Mouse (Mus musculus) v-Abl transformed pro-B cells (cell line): ENCODE results near the gene Zfp592.

Experiments used
- in situ Hi-C, 2 experiments: fragments of 400-800 bp; cut with MboI; formaldehyde crosslinking; loops; one replicate each; pipeline ENCODE4 v1.15.1; 2025; ENCODE audit not compliant: unreplicated experiment in 2 of 2

The Zfp592 gene

GRCm38 (mm10) chr7:80992631-80992979 is 876 bp upstream of the Zfp592 start:
- in situ Hi-C loops: no loop called here

- in situ Hi-C loops: no loop called here
These were observed 567 bp downstream of the Zfp592 start for GRCm38 (mm10) chr7:80993834-80994662.

DNA sequence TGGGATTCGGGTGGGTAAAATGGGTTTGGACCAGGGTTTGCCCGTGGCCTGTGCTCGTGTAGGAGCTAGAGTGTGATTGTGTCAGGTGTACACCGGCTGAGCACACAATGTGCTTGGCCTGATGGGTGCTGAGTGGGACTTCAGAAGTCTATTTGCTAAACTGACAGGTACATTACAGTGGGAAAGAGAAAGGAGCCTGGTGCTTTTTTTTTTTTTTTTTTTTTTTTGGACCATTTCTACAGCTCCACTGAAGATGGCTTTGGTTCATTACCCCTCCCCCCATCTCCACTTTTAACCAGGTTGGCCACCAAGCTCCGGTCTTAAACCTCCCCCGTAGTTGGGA is 1.2 kb downstream of the Zfp592 start:
- in situ Hi-C loops: no loop called here

DNA sequence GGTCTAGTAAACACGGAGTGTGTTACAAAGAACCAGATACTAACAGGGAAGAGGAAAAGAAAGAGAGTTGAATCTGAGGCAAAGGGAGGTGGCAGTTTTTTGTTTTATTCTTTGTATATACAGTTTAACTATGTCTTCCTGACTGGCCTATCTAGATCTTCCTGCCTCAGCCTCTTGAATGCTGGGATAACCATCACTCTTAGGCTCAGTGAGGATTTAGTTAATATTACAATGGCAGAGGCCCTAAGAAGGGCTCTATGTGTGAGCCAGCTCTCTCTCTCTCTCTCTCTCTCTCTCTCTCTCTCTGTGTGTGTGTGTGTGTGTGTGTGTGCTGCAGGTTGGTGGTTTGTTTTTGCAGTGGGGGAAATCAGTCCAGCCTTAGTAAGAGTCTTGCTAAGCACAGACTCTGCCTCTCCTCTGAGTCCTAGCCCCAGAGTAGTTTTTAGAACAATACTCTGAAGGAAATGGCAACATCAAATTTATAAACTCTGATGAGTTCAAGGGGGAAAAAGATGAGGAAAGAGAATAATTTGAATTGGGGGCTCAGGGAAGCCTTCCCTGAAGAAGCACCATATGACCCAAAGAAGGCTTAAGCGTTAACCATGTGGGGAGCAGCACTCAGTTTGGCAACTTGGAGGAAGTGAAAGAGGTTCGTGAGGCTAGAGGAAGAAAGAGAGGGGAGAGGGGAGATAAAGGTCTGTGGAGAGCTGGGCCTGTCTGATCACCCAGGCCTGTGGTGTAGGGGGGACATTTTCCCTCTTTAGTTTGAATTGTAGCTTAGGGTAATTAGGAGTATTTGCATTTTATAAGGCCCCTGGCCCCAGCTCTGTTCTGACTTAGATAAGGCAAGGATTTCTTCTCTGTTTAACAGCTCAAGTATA is 2.0 kb downstream of the Zfp592 start:
- in situ Hi-C loops: no loop called here

- in situ Hi-C loops: no loop called here
These were observed 4.3 kb downstream of the Zfp592 start for GRCm38 (mm10) chr7:80997776-80998175.

DNA sequence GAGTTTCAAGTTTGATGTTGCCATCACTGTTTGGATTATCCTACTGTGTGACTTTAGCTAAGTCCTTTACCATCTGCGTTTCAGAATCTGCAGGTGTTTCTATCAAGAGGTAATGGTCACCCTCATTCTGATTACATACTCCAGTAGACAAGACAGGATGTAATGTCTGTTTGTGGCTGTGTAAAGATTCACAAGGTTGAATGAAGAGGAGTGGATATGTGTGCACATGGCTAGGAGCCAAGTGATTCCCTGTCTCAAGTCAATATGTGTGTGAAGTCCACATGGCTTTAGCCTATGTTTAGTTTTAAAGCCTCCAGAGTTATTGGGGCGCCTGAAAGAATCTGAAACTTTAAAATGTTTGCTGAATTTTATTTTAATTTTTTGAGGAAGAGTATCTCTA is 6.1 kb downstream of the Zfp592 start:
- in situ Hi-C loops: no loop called here

- in situ Hi-C loops: no loop called here
These were observed 8.4 kb downstream of the Zfp592 start for GRCm38 (mm10) chr7:81001844-81002243.

DNA sequence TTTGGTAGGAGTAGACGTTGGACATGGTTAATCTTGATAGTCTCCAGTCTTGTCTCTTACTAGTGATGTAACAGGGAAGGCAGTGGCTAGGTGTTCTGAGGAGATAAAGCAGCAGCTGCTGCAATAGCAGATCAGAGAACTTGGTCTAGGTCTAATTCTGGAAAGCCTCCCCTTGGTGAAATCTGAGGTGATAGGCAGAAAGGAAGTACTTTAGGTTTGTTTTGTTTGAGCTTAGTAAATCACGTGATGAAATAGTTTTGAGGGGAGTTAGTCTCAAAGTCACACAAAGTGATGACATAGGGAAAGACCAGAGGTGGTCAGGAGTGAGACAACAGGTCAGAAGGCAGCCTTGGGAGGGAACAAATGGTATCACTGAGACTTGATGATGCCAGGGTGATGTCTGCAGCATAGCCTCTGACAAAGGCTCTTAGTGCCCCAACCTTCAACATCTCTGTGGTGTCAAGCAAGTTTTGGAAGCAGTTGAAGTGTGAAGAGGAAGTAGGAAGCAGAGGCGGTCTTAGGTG is 11.1 kb downstream of the Zfp592 start:
- in situ Hi-C loops: no loop called here

DNA sequence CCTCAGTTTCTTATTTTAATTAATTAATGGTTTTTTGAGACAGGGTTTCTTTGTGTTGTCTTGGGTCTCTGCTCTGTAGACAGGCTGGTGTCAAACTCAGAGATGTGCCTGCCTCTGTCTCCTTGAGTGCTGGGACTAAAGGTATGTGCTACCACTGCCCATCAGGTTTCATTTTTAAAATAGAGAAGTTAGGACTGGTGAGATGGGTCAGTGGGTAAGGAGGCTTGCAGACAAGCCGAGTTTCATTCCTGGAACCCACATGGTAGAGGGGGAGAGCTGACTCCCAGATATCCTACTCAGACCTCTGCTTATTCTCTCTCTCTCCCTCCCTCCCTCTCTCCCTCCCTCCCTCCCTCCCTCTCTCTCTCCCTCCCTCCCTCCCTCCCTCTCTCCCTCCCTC is 12.5 kb downstream of the Zfp592 start:
- in situ Hi-C loops: no loop called here

DNA sequence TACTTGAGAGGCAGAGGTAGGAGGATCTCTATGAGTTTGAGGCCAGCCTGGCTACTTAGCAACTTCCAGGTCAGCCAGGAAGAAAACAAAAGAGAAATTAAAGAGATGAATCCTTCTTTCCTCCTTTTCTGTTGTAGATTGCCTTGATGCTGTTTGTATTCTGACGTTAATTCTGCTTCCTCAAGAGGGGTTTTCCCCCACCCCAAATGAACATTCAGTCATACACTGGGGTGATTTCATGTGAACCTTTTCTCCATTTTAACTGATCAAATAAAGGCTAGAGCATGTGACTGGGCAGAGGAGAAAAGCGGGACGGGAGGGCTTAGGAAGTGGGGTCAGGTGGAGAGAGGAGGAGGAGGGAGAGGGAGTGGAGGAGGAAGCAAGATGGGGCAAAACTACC is 14.8 kb downstream of the Zfp592 start:
- in situ Hi-C loops: no loop called here

DNA sequence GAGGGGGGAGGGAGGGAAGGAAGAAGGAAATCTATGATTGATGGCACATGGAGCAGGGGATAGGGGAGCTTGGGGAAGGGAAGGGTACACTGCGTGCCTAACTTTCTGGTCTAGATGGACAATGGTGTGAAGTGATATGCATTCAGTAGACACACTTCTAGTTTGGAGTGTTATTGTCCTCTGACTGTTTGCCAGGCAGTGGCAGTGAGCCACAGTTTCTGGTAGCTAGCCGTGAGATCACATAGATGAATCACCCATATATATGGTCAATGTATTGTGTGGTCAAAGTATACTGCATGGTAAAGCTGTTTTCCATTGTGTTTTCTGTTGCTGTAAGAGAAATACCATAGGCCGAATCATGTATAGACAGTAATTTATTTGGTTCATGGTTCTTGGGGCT is 18.1 kb downstream of the Zfp592 start:
- in situ Hi-C loops: no loop called here

DNA sequence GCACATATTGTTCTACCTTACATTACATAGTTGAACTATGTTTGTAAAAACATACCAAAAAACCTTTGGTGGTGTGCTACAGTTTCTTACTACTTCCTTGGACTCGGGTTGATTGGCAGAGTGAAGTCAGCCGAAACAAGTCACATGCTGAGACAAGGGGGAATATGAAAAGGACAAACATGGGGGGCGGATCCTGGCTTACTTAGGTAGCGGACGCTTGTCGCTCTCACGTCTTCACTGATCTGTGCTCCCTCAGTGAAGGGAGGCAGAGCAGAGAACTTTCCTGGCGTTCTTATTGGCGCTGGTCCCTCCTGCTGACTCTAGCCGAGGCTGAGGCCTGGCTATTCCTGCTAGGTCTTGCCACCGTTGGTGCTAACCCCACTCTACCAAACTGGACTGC is 26.8 kb downstream of the Zfp592 start:
- in situ Hi-C loops: no loop called here

DNA sequence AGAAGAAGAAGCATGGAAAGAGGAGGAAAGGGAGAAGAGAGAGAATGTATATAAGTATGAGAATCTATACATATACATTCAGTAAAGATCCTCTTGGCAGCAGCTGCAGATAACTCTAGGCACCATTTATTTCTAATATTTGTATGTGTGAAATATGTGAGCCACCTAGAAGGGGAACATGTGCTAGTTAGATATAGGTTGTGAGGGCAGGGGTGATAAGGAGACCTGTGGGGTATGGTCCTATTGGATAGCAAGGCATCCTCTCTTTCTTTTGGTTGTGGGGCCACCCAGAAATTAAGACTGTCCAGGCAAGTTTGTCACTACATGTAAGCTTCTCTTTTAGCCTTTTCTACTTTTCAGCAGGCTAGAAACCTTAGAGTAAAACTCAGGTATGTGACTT is 29.2 kb downstream of the Zfp592 start:
- in situ Hi-C loops: no loop called here

- in situ Hi-C loops: no loop called here
These were observed 30.6 kb downstream of the Zfp592 start for GRCm38 (mm10) chr7:81024118-81024517.

GRCm38 (mm10) chr7:81024651-81025050 is 31.2 kb downstream of the Zfp592 start:
- in situ Hi-C loops: no loop called here

- in situ Hi-C loops: no loop called here
These were observed 32.3 kb downstream of the Zfp592 start for GRCm38 (mm10) chr7:81025751-81026150.

DNA sequence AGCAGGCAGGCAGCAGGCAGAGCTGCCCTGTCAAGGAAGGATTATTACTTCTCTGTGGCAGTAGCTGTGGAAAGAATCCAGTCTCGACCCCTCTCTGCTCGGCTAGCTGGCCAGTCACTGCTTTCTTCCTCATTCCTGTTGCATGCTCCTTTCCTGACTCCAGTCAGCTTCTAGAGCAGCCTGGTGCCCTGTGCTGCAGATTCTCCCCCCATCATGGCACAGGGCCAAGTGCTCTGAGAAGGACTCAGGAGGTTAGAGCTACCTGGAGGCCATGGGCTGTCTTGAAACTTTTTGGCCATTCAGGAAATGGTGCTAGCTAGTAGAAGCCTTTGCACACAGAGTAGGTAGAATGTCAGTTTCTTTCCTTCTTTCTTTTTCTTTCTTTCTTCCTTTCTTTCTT is 46.2 kb downstream of the Zfp592 start:
- in situ Hi-C loops: no loop called here

DNA sequence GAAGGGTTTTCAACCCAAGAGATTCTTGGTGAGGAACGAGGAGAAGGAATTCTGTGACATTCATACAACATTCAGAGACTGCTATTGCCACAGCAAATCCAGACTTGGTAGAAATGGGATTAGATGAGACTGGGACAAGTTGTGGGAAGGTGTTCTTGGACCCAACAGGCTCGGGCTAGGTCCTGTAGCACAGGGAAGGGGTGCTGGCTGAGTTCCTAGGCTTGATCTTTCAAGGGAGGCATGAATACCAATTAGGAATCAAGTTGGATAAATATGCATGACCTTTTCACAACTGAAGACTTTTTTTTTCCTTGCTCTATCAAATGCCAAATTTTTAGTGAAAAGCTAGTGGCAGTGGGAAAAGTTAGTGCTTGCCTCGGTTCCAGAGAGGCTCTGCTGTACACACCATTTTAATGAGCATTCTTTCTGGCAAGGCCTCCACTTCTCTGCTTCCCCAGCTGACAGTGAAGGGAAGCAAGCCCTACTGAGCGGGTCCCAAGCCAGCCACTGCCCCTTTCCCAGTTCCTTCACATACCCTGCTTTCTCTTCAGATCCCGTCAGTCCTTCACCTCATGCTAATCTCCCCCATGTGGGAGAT is 49.6 kb downstream of the Zfp592 start:
- in situ Hi-C loops: no loop called here

GRCm38 (mm10) chr7:81047847-81048246 is 54.4 kb downstream of the Zfp592 start:
- in situ Hi-C loops: no loop called here

DNA sequence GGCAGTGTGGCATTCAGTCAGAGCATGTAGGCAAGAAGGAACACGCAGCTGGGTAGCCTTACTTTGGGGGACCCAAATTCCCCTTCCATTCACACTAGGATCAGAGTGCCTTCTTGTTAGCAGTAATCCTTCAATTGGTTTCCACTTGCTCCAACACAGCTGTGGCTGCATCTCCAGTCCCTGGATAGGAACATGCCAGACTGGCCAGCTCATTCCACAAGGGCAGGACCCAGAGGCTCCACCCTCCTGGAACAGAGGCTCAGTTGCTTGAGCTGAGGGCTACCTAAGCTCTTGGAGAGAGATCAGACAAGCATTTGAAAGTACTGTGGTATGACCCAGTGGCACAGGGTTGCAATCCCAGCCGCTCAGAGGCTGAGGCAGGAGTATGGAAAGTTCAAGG is 55.0 kb downstream of the Zfp592 start:
- in situ Hi-C loops: no loop called here

- in situ Hi-C loops: loop anchor here (10.0 to 25.0 kb wide), 2 partner anchors 315 to 638 kb away; partner anchors contain the start of gene Furin (in 1 of the 2)
These were observed 56.5 kb downstream of the Zfp592 start for GRCm38 (mm10) chr7:81049966-81050365.
